Mouse (Mus musculus) layer of hippocampus, adult 9-11 months (tissue): ENCODE data around the gene Brd2.

Source experiments
- DNase-seq: peaks from one replicate; pipeline ENCODE4 v3.0.0; 2022

The Brd2 gene

GRCm38 (mm10) chr17:34078148-34078547 lies 44.3 kb downstream of the Brd2 start:
- no peak for DNase-seq

GRCm38 (mm10) chr17:34077549-34077948 lies 44.9 kb downstream of the Brd2 start:
- DNase-seq = peak; percentile 52

- peak; percentile 68 for DNase-seq
These were observed 47.2 kb downstream of the Brd2 start for GRCm38 (mm10) chr17:34075271-34075670.

GRCm38 (mm10) chr17:34072091-34072490 lies 50.3 kb downstream of the Brd2 start:
- no peak for DNase-seq

GRCm38 (mm10) chr17:34068864-34069263 lies 53.6 kb downstream of the Brd2 start:
- DNase-seq = no peak
